Mouse (Mus musculus) neural tube, embryonic 13.5 days (tissue): ENCODE results near the gene Npr1. TPM values are rescaled to one million over a fixed set of nuclear protein-coding genes. Genes with fewer than 3 reads are reported as not detected.

Source experiments
- ATAC-seq: fragments of 200-750 bp; cut with Nextera tagmentation; 2 replicates; pipeline ENCODE4 v1.8.0; 2017; ENCODE audit warnings: low read depth, mild to moderate bottlenecking, moderate TSS enrichment, moderate library complexity
- H3K27ac ChIP-seq: fragments of 300-500 bp; sonication (generic); replicated peaks from 2 replicates; pipeline ENCODE4 v1.5.1; 2015; ENCODE audit warnings: moderate library complexity, mild to moderate bottlenecking, inconsistent platforms
- H3K27me3 ChIP-seq: fragments of 300-500 bp; sonication (generic); 2 replicates; pipeline ENCODE4 v1.6.1; 2015; ENCODE audit warnings: mild to moderate bottlenecking, inconsistent platforms
- H3K36me3 ChIP-seq: fragments of 300-500 bp; sonication (generic); 2 replicates; pipeline ENCODE4 v1.6.1; 2015; ENCODE audit warnings: mild to moderate bottlenecking, inconsistent platforms
- H3K4me1 ChIP-seq: fragments of 300-500 bp; sonication (generic); replicated peaks from 2 replicates; pipeline ENCODE4 v1.6.1; 2015; ENCODE audit warnings: inconsistent platforms
- H3K4me2 ChIP-seq: fragments of 300-500 bp; sonication (generic); 2 replicates; pipeline ENCODE4 v1.6.1; 2015; ENCODE audit warnings: inconsistent platforms, mild to moderate bottlenecking, moderate library complexity
- H3K4me3 ChIP-seq: fragments of 300-500 bp; sonication (generic); 2 replicates; pipeline ENCODE4 v1.5.1; 2015; ENCODE audit warnings: mild to moderate bottlenecking, inconsistent platforms
- H3K9ac ChIP-seq: fragments of 300-500 bp; sonication (generic); 2 replicates; pipeline ENCODE4 v1.6.1; 2015; ENCODE audit warnings: moderate library complexity, mild to moderate bottlenecking, inconsistent platforms
- H3K9me3 ChIP-seq: fragments of 300-500 bp; sonication (generic); 2 replicates; pipeline ENCODE4 v1.6.1; 2016; ENCODE audit warnings: inconsistent platforms
- WGBS: fragments of 180-500 bp; shearing (Covaris S2); methylation state at CpG from one replicate; pipeline ENCODE4 v1.1.7; 2015; 5-methylcytosine and 5-hydroxymethylcytosine counted together
- polyA plus RNA-seq: library from polyadenylated mRNA; unstranded; fragments of >200 nt; fragmentation: Nextera tagmentation; extraction: Ambion mirVana; gene quantifications from 2 replicates; pipeline ENCODE4 v1.2.1, GENCODE M21; 2015

The Npr1 gene
- polyA plus RNA-seq = 3.7 and 3.9 TPM in 2 replicates

DNA sequence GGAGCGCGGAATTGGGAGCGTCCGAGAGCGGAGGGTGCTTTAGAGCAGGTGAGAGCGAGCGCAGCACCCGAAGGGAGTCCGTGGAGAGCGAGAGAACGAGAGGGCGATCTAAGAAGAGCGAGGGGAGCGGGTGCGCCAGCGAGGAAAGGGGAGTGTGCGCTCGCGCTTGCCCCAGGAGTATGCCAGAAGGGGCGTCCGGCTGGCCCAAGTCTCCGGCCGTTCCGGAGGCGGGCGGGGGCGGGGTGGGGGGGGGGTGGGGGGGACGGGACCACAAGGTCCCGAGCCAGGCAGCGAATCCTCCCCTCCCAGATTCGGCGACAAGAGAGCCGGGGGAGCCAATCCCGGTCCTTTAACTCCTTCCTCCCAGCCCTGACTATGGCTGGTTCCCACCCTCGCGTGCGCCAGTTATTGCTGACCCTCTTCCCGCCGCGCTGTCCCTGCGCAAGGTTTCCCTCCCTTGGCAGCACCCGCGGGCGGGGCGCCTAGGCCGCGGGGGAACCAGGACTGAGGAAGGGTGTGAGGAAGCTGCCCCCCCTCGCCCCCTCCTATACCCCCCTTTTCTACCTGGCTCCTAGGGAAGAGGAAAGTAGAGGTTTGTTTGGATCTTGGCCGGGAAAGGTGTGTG lies at the start of gene Npr1:
TSS of gene Npr1 (minus strand) at position 181 of the 625 bp plus-strand sequence.
- Histone ChIP-seq H3K4me2 (peak within 1 kb of the TSS; percentile 94), H3K4me1 (peaks cover 21% of the 10 kb centered on the region), H3K9ac (peak within 1 kb of the TSS; percentile 65), H3K9me3 (no peaks in the 10 kb centered on the region), H3K27ac (no peak within 1 kb of the TSS), H3K36me3 (no peaks in the 10 kb centered on the region), H3K4me3 (peak within 1 kb of the TSS; percentile 55), H3K27me3 (peaks cover 62% of the 10 kb centered on the region)
- peak; percentile 56 for ATAC-seq
- under 1% methylated on average over 36 of the region's 49 CpGs for WGBS

GRCm38 (mm10) chr3:90515242-90515641 lies 49.6 kb upstream of the Npr1 start:
- 0 out of 2 replicates have a peak overlapping the region, but pooled peaks have one; percentile 60 for H3K9ac ChIP-seq
- H3K9me3 ChIP-seq = no peaks in the 10 kb centered on the region
- WGBS = 57% methylated on average over 1 of the region's 1 CpGs
- H3K4me2 ChIP-seq = peak overlapping the region; percentile 63
- H3K4me1 ChIP-seq = peaks cover 18% of the 10 kb centered on the region
- H3K27me3 ChIP-seq = peaks cover 41% of the 10 kb centered on the region
- H3K4me3 ChIP-seq = peak overlapping the region; percentile 35
- no peak for ATAC-seq
- H3K27ac ChIP-seq = no peak overlapping the region
- no peaks in the 10 kb centered on the region for H3K36me3 ChIP-seq

DNA sequence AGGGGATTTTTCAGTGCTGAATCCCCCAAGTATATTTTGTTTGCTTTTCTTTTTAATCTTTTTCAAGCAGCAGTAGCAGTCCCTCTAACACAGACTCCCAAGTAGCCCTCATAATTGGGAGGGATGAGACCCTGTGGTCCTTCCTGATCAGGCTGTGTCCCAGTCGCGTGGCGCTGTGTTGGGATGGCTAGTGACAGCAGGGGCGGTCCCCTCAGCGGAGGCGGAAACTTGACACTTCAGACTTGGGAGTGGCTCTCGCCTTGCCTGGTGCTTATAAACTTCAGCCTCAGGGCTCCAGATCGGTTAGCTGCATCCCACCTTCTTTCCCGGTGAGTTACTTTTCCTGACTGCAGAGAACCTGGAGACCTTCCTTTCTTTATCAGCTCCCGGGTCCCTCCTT lies 49.0 kb upstream of the Npr1 start:
- peak; percentile 65 for ATAC-seq
- Histone ChIP-seq H3K4me3 (peak overlapping the region; percentile 35), H3K36me3 (no peaks in the 10 kb centered on the region), H3K27me3 (peaks cover 41% of the 10 kb centered on the region), H3K9me3 (no peaks in the 10 kb centered on the region), H3K9ac (peak overlapping the region; percentile 60), H3K27ac (no peak overlapping the region), H3K4me2 (peak overlapping the region; percentile 63), H3K4me1 (peaks cover 18% of the 10 kb centered on the region)
- WGBS = under 1% methylated on average over 10 of the region's 10 CpGs

DNA sequence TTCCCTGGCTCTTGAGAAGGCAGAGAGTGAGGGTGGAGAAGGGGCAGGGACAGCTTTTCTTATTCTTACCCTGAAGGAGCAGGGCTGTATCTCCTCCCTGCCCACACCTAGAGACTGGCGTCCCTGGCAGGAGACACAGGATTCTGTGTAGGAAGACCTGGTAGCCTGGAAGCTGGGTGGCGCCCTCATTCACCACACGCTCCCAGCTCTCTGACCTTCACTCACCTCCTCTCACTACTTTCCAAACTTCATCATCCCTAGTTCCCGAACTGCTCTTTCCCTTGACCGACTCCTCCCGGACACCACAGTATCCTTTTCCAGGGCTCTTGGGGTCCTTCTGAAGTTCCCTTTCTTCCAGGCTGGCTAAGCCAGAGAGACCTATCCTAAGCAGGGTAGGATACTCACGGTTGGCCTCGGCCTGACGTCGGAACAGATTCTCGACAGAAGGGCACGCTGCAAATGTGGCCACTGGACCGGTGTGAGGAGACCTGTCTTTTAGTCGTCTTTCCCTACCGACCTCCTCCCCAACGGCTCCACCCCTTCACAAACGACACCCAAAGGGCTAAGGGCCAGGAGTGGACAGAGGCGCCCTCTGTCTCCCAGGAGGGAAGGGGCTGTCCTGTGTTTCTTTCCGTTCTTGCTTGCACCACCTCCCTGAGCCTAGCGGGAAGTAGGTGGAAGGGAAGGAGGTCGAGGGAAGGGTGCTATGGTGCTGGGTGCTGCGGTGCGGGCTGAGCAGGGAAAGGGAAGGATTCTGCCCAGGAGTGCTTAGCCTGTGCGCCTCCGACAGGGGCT lies 48.3 kb upstream of the Npr1 start, which contains the start of the genes S100a1 and S100a13:
TSS of gene S100a1 (minus strand) at position 597 of the 795 bp plus-strand sequence.
TSS of gene S100a13 (plus strand) at position 640 of the 795 bp plus-strand sequence.
- no peak for ATAC-seq
- Histone ChIP-seq H3K9me3 (no peaks in the 10 kb centered on the region), H3K9ac (peak within 1 kb of the TSS; percentile 60), H3K27me3 (peaks cover 41% of the 10 kb centered on the region), H3K27ac (no peak within 1 kb of the TSS), H3K4me2 (peak within 1 kb of the TSS; percentile 63), H3K4me3 (peak within 1 kb of the TSS; percentile 35), H3K36me3 (no peaks in the 10 kb centered on the region), H3K4me1 (peaks cover 18% of the 10 kb centered on the region)
- 3% methylated on average over 25 of the region's 25 CpGs for WGBS

DNA sequence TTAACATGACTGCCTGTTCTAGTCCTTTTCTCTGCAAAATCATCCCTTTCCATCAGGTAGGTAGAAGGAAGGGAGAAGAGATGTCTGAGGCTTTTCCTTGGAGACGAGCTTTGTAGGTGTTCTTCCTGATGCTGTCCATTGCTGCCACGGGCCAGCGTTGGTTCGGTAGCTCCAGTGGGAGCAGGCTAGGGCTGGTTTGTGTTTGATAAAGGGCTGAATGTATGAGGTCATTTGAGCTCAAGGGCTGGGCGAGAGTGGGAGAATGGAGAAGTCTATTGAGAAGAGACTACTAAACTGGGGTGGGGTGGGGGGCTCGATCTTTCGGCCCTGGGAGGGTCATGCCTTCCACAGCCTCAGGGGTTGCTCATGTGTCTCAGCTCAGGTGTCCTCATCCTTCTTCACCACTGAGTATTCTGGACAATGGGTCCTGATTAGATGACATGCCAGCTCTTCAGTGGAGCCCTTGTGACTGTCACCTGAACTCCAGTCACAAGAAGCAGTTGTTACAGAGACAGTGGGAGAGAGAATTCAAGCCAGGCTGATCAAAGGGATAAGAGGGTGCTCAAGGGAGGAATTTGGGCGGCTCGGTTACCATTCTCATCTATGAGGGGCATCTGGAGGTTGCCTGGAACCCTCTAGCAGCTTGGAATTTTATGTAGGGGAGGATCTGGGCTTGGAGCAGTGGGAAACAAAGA lies 47.4 kb upstream of the Npr1 start:
- no peak overlapping the region for H3K9ac ChIP-seq
- WGBS = 76% methylated on average over 9 of the region's 9 CpGs
- H3K36me3 ChIP-seq = no peaks in the 10 kb centered on the region
- peaks cover 21% of the 10 kb centered on the region for H3K4me1 ChIP-seq
- H3K27me3 ChIP-seq = peaks cover 41% of the 10 kb centered on the region
- H3K4me2 ChIP-seq = no peak overlapping the region
- no peak for ATAC-seq
- no peak overlapping the region for H3K4me3 ChIP-seq
- H3K27ac ChIP-seq = no peak overlapping the region
- H3K9me3 ChIP-seq = no peaks in the 10 kb centered on the region

DNA sequence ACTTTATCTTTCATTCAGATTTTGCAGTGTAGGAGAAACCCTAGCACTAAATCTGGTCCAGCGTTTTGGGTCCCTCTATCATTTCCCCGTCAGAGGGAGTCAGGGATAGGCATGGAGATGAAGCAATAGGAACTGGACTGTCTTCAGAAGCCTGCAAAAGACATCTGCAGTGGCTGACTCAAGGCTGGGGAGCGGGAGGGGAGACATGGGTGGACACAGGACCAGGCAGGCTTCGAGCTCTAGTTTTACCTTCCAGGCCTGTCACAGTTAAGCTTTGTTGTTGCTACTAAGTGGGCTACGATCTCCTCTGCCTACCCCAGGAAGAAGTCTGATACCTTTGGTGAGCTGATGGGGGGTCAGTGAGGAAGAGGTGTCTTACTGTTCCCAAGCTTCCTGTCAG lies 46.6 kb upstream of the Npr1 start:
- H3K9ac ChIP-seq = no peak overlapping the region
- no peak for ATAC-seq
- H3K4me1 ChIP-seq = peaks cover 29% of the 10 kb centered on the region
- peaks cover 5% of the 10 kb centered on the region; the same call in 1 of the 2 replicates for H3K36me3 ChIP-seq
- 91% methylated on average over 5 of the region's 5 CpGs for WGBS
- peaks cover 41% of the 10 kb centered on the region for H3K27me3 ChIP-seq
- H3K4me3 ChIP-seq = no peak overlapping the region
- H3K27ac ChIP-seq = no peak overlapping the region
- H3K9me3 ChIP-seq = no peaks in the 10 kb centered on the region
- H3K4me2 ChIP-seq = no peak overlapping the region

- Histone ChIP-seq H3K4me2 (peak overlapping the region; percentile 47), H3K36me3 (peaks cover 30% of the 10 kb centered on the region), H3K4me3 (peak overlapping the region; percentile 88), H3K9me3 (no peaks in the 10 kb centered on the region), H3K9ac (no peak overlapping the region), H3K4me1 (peaks cover 43% of the 10 kb centered on the region), H3K27me3 (peaks cover 31% of the 10 kb centered on the region), H3K27ac (peak overlapping the region; percentile 96)
- WGBS = 20% methylated on average over 2 of the region's 2 CpGs
- peak; percentile 17; the same call in 1 of the 2 replicates for ATAC-seq
Observed at GRCm38 (mm10) chr3:90509747-90510123, 44.1 kb upstream of the Npr1 start.

DNA sequence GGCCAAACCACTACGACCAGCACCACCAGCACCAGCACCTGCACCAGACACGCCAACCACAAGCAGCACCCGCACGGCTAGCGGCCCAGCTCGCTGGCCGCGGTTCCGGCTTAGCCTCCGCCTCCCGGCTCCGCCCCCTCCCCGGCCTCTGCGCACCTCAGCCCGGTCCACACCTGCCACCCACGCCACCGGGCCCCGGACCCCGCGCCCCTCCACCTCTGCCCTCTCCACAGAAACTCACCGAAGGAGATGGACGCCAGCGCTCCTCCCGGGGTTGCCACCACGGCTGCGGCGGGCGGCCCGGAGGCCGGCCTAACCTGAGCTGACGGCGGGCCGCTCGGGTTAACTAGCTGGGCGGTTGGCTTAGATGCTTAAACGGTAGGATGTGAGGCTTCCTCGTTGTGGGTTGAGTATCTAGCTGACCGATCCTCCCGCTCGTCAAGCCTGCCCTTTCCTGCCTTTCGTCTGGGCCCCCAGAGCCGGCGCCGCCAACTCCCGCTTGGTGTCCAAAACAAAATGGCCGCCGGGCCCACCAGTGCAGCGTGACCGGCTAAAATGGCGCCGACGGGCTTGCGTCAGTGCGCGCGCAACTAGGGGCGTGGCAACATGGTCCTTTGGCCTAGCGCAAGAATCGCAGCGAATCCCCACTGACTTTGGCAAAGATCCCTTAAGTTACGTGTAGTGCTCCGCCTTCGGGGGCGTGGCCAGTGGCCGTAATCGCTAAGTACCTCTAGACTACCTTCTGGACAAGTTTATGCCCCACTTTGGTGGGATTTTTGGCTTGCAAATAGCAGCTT lies 43.5 kb upstream of the Npr1 start, which contains the start of gene Chtop:
TSS of gene Chtop (minus strand) at position 549 of the 797 bp plus-strand sequence.
- Histone ChIP-seq H3K4me3 (peak within 1 kb of the TSS; percentile 88), H3K9ac (peak within 1 kb of the TSS; percentile 99), H3K4me2 (peak within 1 kb of the TSS; percentile 85), H3K4me1 (peaks cover 42% of the 10 kb centered on the region), H3K27me3 (peaks cover 25% of the 10 kb centered on the region), H3K27ac (peak within 1 kb of the TSS; percentile 96), H3K36me3 (peaks cover 34% of the 10 kb centered on the region), H3K9me3 (no peaks in the 10 kb centered on the region)
- 1% methylated on average over 66 of the region's 66 CpGs for WGBS
- ATAC-seq = peak; percentile 94

GRCm38 (mm10) chr3:90508287-90508949 lies 42.8 kb upstream of the Npr1 start:
- H3K4me1 ChIP-seq = peaks cover 39% of the 10 kb centered on the region
- peaks cover 18% of the 10 kb centered on the region for H3K27me3 ChIP-seq
- no peak for ATAC-seq
- peaks cover 41% of the 10 kb centered on the region for H3K36me3 ChIP-seq
- H3K9me3 ChIP-seq = no peaks in the 10 kb centered on the region
- H3K4me2 ChIP-seq = peak overlapping the region; percentile 85
- peak overlapping the region; percentile 88 for H3K4me3 ChIP-seq
- H3K9ac ChIP-seq = peak overlapping the region; percentile 99
- 3% methylated on average over 20 of the region's 20 CpGs for WGBS
- H3K27ac ChIP-seq = peak overlapping the region; percentile 96

DNA sequence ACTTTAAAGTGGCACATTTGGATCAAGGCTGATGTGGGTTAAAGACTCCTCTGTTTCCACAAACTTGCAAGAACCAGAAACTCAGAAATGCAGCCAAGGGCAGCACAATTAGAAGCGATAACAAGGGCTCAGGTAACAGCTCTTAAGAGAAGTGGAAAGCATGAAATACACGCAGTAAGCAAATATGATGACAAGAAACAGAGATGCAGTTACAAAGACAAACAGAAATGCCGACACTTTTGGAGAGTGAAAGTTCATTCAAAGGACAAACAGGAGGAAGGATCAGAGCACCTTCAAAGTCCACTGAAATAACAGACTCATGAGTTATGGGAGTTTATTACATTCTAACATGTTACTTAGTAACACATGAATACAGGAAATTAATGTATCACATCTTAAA lies 40.7 kb upstream of the Npr1 start:
- Histone ChIP-seq H3K9me3 (no peaks in the 10 kb centered on the region), H3K27ac (no peak overlapping the region), H3K9ac (0 out of 2 replicates have a peak overlapping the region, but pooled peaks have one; percentile 8), H3K27me3 (0 out of 2 replicates have a peak, but pooled peaks cover 4% of the 10 kb centered on the region), H3K4me1 (peaks cover 39% of the 10 kb centered on the region), H3K36me3 (peaks cover 62% of the 10 kb centered on the region), H3K4me2 (no peak overlapping the region), H3K4me3 (no peak overlapping the region)
- WGBS = 93% methylated on average over 3 of the region's 3 CpGs
- ATAC-seq = no peak

GRCm38 (mm10) chr3:90505216-90505615 lies 39.5 kb upstream of the Npr1 start:
- no peak overlapping the region for H3K4me2 ChIP-seq
- WGBS = 94% methylated on average over 5 of the region's 5 CpGs
- H3K27me3 ChIP-seq = no peaks in the 10 kb centered on the region
- no peak overlapping the region for H3K27ac ChIP-seq
- no peaks in the 10 kb centered on the region for H3K9me3 ChIP-seq
- ATAC-seq = no peak
- no peak overlapping the region for H3K9ac ChIP-seq
- H3K36me3 ChIP-seq = peaks cover 71% of the 10 kb centered on the region
- H3K4me3 ChIP-seq = no peak overlapping the region
- H3K4me1 ChIP-seq = peaks cover 39% of the 10 kb centered on the region
